In the genomic region with DNA sequence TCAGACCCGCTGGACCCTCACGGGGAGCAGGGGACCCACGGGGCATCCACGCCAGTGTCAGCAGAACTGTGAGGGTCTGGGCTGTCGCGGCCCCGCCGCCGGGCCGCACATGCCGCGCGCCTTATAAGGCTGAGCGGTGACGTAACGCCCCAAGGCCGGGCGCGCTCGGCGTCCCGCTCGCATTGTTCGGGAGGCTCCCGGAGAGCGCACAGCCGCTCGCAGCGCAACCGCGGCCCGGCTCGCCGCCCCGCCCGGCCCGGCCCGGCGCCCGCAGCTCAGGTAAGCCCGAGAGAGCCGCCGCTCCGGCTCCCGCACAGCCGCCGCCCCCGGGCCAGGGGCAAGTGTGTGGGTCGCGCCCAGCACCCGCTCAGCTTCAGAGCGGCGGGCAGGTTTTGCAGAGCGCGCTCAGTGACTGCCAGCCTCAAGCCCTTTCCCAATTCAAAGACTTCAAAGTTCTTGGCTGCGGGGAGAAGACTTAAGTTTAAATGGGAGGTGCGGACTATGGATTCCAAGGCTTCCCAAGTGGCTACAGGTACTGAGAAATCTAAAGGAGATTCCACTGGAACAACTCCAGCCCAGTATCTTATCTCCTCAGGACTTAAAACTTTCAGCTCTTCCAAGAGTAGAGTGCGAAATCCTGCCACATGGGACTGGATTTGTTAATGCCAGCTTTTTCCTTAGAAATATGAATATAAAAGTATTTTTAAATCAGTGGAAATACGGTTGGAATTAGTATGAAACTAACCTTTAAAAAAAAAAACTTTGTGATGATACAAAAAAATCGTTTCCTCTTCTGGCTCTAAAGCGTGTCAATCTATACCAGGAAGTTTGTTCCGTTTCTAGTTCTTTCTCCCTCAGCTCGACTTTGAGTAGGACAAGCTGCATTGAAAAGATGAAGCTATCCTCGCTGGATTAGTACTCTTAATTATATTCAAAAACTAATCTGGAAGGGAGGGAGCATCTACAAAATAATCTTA, we compare ENCODE assay signal across 8 mouse cellular contexts. TPM values are rescaled to one million over a fixed set of nuclear protein-coding genes. Genes with fewer than 3 reads are reported as not detected.
A peak's percentile ranks its signal among the peaks of the same experiment; 100 is the strongest.
DNase-seq lines count a peak whose midpoint lies in the region; ATAC-seq and TF ChIP-seq lines count a peak whose summit lies in the region.

No protein-coding gene starts in this region.

- intact Hi-C loops in heart, postnatal 14 days (cut with DNase I) = loop anchor here (5.0 kb wide), 2 partner anchors 47 to 127 kb away; no protein-coding TSS in a partner anchor

- ATAC-seq in CD4-positive, CD25-positive, alpha-beta regulatory T cell, adult 4 months = peak; percentile 88
- peak; percentile 98 for ATAC-seq in forebrain, embryonic 13.5 days
- ATAC-seq in lung, embryonic 15.5 days (ENCODE audit: borderline replicate concordance, extremely low read depth, low FRiP score, low TSS enrichment) = peak; percentile 96
- ATAC-seq in neutrophil, adult 5-6 weeks (ENCODE audit: extremely low read depth, insufficient number of reproducible peaks, low FRiP score, poor library complexity, severe bottlenecking) = peak; percentile 59

- peak overlapping the region; percentile 79 for H3K9ac ChIP-seq in forebrain, embryonic 13.5 days
- peak overlapping the region; percentile 81 for H3K9ac ChIP-seq in lung, embryonic 15.5 days

- peak; percentile 50; the same call in 1 of the 2 replicates for TF ChIP-seq POLR2A in thymus, adult 2 months (IDR thresholded peaks at IDR 0.05; ENCODE audit: control insufficient read depth, extremely low read depth, insufficient read depth, low read length, poor library complexity)

- H3K27ac ChIP-seq in forebrain, embryonic 13.5 days = no peak overlapping the region
- H3K27ac ChIP-seq in lung, embryonic 15.5 days = peak overlapping the region; percentile 71
- H3K27ac ChIP-seq in thymus, adult 2 months (ENCODE audit: control insufficient read depth, insufficient read depth, low read length) = no peak overlapping the region

- DNase-seq in adrenal gland, postnatal 4 days (ENCODE audit: low spot score in 2 of 2) = peak; percentile 43 to 44
- peak; percentile 88 to 90 for DNase-seq in heart, postnatal 14 days
- DNase-seq in kidney, postnatal 4 days = peak; percentile 83 to 90
- peak; percentile 70 for DNase-seq in thymus, adult 2 months

- 0 out of 2 replicates have a peak, but pooled peaks have one; percentile 27 for TF ChIP-seq CTCF in thymus, adult 2 months (IDR thresholded peaks at IDR 0.05; ENCODE audit: borderline replicate concordance, control insufficient read depth, extremely low read depth, insufficient read depth, low read length, poor library complexity)

- H3K36me3 ChIP-seq in forebrain, embryonic 13.5 days (ENCODE audit: poor library complexity, severe bottlenecking) = no peaks in the 10 kb centered on the region
- H3K36me3 ChIP-seq in lung, embryonic 15.5 days = no peaks in the 10 kb centered on the region
- H3K36me3 ChIP-seq in thymus, adult 2 months (ENCODE audit: control insufficient read depth, insufficient read depth, low read length) = no peaks in the 10 kb centered on the region

- H3K4me1 ChIP-seq in forebrain, embryonic 13.5 days = peaks cover 11% of the 10 kb centered on the region; the same call in 1 of the 2 replicates
- H3K4me1 ChIP-seq in lung, embryonic 15.5 days = peaks cover 20% of the 10 kb centered on the region; the same call in 1 of the 2 replicates
- peaks cover 4% of the 10 kb centered on the region; the same call in 1 of the 2 replicates for H3K4me1 ChIP-seq in thymus, adult 2 months (replicated peaks; ENCODE audit: control insufficient read depth, insufficient read depth, low read length)

- H3K4me2 ChIP-seq in forebrain, embryonic 13.5 days = peak overlapping the region; percentile 83
- peak overlapping the region; percentile 81 for H3K4me2 ChIP-seq in lung, embryonic 15.5 days

- 0 out of 2 replicates have a peak, but pooled peaks cover 18% of the 10 kb centered on the region for H3K27me3 ChIP-seq in forebrain, embryonic 13.5 days
- no peaks in the 10 kb centered on the region for H3K27me3 ChIP-seq in lung, embryonic 15.5 days
- H3K27me3 ChIP-seq in thymus, adult 2 months (ENCODE audit: control insufficient read depth, insufficient read depth, low read length) = no peaks in the 10 kb centered on the region

- peak overlapping the region; percentile 67 for H3K4me3 ChIP-seq in forebrain, embryonic 13.5 days
- H3K4me3 ChIP-seq in lung, embryonic 15.5 days = peak overlapping the region; percentile 69
- H3K4me3 ChIP-seq in thymus, adult 2 months (ENCODE audit: control insufficient read depth, insufficient read depth, low read length) = peak overlapping the region; percentile 54

- H3K9me3 ChIP-seq in forebrain, embryonic 13.5 days (replicated peaks) = no peaks in the 10 kb centered on the region
- no peaks in the 10 kb centered on the region for H3K9me3 ChIP-seq in lung, embryonic 15.5 days

- WGBS in forebrain, embryonic 13.5 days = 2% methylated on average over 62 of the region's 64 CpGs
- WGBS in lung, embryonic 15.5 days = under 1% methylated on average over 64 of the region's 64 CpGs
- WGBS in thymus, adult 2 months = under 1% methylated on average over 64 of the region's 64 CpGs

RNA-seq across cellular contexts. Expression of gene Cmss1, which starts 57.3 kb away (rescaled TPM):
- polyA plus RNA-seq in CD4-positive, CD25-positive, alpha-beta regulatory T cell, adult 4 months (2017; shearing (Covaris generic)) = 10 to 100 TPM; 30.3 to 32.9 TPM
- total RNA-seq in adrenal gland, postnatal 4 days (2021) = 10 to 100 TPM; 22.8 to 24.4 TPM
- 43.9 and 45.2 TPM in 2 replicates for polyA plus RNA-seq in forebrain, embryonic 13.5 days (2015; fragmentation: Nextera tagmentation; extraction: Ambion mirVana)
- total RNA-seq in heart, postnatal 14 days (2021) = 10 to 100 TPM; 54.0 to 56.2 TPM
- polyA plus RNA-seq in lung, embryonic 15.5 days (2015; fragmentation: Nextera tagmentation; extraction: Ambion mirVana) = 55.4 and 57.6 TPM in 2 replicates
- total RNA-seq in neutrophil, adult 5-6 weeks (2017) = 2.6 and 9.6 TPM in 2 replicates
- 6.2 and 8.4 TPM in 2 replicates for polyA plus RNA-seq in thymus, adult 2 months (2012; rRNA removed)
